Mouse (Mus musculus) heart, postnatal 0 days (tissue): ENCODE measurements around the gene Rgs19. TPM values are rescaled to one million over a fixed set of nuclear protein-coding genes. Genes with fewer than 3 reads are reported as not detected.
A peak's percentile ranks its signal among the peaks of the same experiment; 100 is the strongest.

Experiments used
- ATAC-seq: fragments of 200-750 bp; cut with Nextera tagmentation; 2 replicates; pipeline ENCODE4 v1.8.0; 2017; ENCODE audit warnings: low read depth, moderate number of reproducible peaks, moderate library complexity; ENCODE audit not compliant: insufficient read depth
- DNase-seq: peaks from one replicate; pipeline ENCODE4 v3.0.0-alpha.2; 2016; ENCODE audit warnings: low spot score
- H3K27ac ChIP-seq: fragments of 300-500 bp; sonication (generic); 2 replicates; pipeline ENCODE4 v1.5.1; 2014; ENCODE audit warnings: low read depth, mild to moderate bottlenecking
- H3K27me3 ChIP-seq: fragments of 300-500 bp; sonication (generic); 2 replicates; pipeline ENCODE4 v1.6.1; 2014; ENCODE audit warnings: low read length, mixed read lengths; ENCODE audit not compliant: control insufficient read depth, insufficient read depth
- H3K36me3 ChIP-seq: fragments of 300-500 bp; sonication (generic); replicated peaks from 2 replicates; pipeline ENCODE4 v1.6.1; 2014; ENCODE audit warnings: low read length, mixed read lengths; ENCODE audit not compliant: control insufficient read depth, insufficient read depth
- H3K4me1 ChIP-seq: fragments of 300-500 bp; sonication (generic); 2 replicates; pipeline ENCODE4 v1.6.1; 2014; ENCODE audit warnings: antibody characterized with exemption; ENCODE audit not compliant: control insufficient read depth, insufficient read depth
- H3K4me2 ChIP-seq: fragments of 300-500 bp; sonication (generic); 2 replicates; pipeline ENCODE4 v1.6.1; 2014; ENCODE audit warnings: low read depth, mild to moderate bottlenecking, low read length, moderate library complexity
- H3K4me3 ChIP-seq: fragments of 300-500 bp; sonication (generic); 2 replicates; pipeline ENCODE4 v1.5.1; 2014; ENCODE audit warnings: low read depth, low read length
- H3K9ac ChIP-seq: fragments of 300-500 bp; sonication (generic); replicated peaks from 2 replicates; pipeline ENCODE4 v1.6.1; 2014; ENCODE audit warnings: low read depth, low read length, mixed read lengths
- H3K9me3 ChIP-seq: fragments of 300-500 bp; sonication (generic); replicated peaks from 2 replicates; pipeline ENCODE4 v1.6.1; 2016; ENCODE audit warnings: low read length; ENCODE audit not compliant: control insufficient read depth
- CTCF ChIP-seq: IDR thresholded peaks from 2 replicates; pipeline ENCODE4 v1.5.1; 2016; ENCODE audit warnings: antibody characterized with exemption, control low read depth, low read depth
- EP300 ChIP-seq: IDR thresholded peaks from 2 replicates; pipeline ENCODE4 v1.6.1; 2016; ENCODE audit warnings: antibody characterized with exemption, low read depth
- WGBS: fragments of 180-500 bp; shearing (Covaris S2); extraction: QIAGEN DNeasy Blood & Tissue Kit; methylation state at CpG from one replicate; pipeline ENCODE4 v1.1.7; 2014; 5-methylcytosine and 5-hydroxymethylcytosine counted together
- polyA plus RNA-seq: library from polyadenylated mRNA; unstranded; fragments of >200 nt; fragmentation: Nextera tagmentation; extraction: Ambion mirVana; gene quantifications from 2 replicates; pipeline ENCODE4 v1.2.1, GENCODE M21; 2015
- total RNA-seq: library from RNA; depleted of rRNA; stranded (reverse); fragments of >200 nt; gene quantifications from 2 replicates; pipeline ENCODE4 v1.2.3, GENCODE M21; 2014; ENCODE audit warnings: low replicate concordance

Gene Rgs19
- total and polyA plus RNA-seq, 2 experiments from 2014 or later: 12.4 to 13.2 TPM

- Histone ChIP-seq H3K4me1 (no peaks in the 10 kb centered on the region), H3K4me3 (peak overlapping the region; percentile 59; the same call in 1 of the 2 replicates), H3K27me3 (peaks cover 65% of the 10 kb centered on the region), H3K4me2 (peak overlapping the region; percentile 66; the same call in 1 of the 2 replicates), H3K36me3 (no peaks in the 10 kb centered on the region), H3K27ac (peak overlapping the region; percentile 77), H3K9me3 (no peaks in the 10 kb centered on the region), H3K9ac (no peak overlapping the region)
- 24% methylated on average over 7 of the region's 7 CpGs for WGBS
- ATAC-seq: no peak
- TF ChIP-seq CTCF (no peak), EP300 (no peak)
- DNase-seq: no peak
Measured at GRCm38 (mm10) chr2:181671984-181672383, 21.8 kb downstream of the Rgs19 start.

GRCm38 (mm10) chr2:181671326-181671725, 22.5 kb downstream of the Rgs19 start, which contains the start of gene Sox18:
Gene Sox18, minus strand, starts transcription at chr2:181671640.
- H3K4me3 ChIP-seq: peak within 1 kb of the TSS; percentile 59
- no peaks in the 10 kb centered on the region for H3K9me3 ChIP-seq
- peaks cover 65% of the 10 kb centered on the region for H3K27me3 ChIP-seq
- under 1% methylated on average over 37 of the region's 43 CpGs for WGBS
- H3K9ac ChIP-seq: peak within 1 kb of the TSS; percentile 67
- TF ChIP-seq EP300 (no peak), CTCF (no peak)
- DNase-seq (no peak), ATAC-seq (peak; percentile 47)
- no peaks in the 10 kb centered on the region for H3K36me3 ChIP-seq
- peak within 1 kb of the TSS; percentile 77 for H3K27ac ChIP-seq
- peak within 1 kb of the TSS; percentile 66 for H3K4me2 ChIP-seq
- no peaks in the 10 kb centered on the region for H3K4me1 ChIP-seq

DNA sequence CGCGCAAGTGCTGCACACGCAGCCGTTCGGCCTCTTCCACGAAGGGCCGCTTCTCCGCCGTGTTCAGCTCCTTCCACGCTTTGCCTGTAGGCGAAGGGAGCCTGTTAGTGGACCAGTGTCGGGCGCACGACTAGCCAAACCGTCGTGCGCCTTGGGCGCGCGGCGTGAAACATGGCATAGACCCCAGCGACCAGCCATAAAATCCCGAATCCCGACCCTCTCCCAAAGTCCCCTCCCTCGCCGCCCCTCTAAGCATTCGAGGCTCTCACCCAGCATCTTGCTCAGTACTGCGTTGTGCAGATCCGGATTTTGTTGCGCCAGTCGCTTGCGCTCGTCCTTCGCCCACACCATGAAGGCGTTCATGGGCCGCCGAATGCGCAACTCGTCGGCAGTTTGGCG, 22.9 kb downstream of the Rgs19 start:
- ATAC-seq: no peak
- DNase-seq: no peak
- no peaks in the 10 kb centered on the region for H3K9me3 ChIP-seq
- no peaks in the 10 kb centered on the region for H3K36me3 ChIP-seq
- H3K27me3 ChIP-seq: peaks cover 65% of the 10 kb centered on the region
- peak overlapping the region; percentile 66 for H3K4me2 ChIP-seq
- no peak for TF ChIP-seq EP300
- TF ChIP-seq CTCF: no peak
- H3K27ac ChIP-seq: peak overlapping the region; percentile 77
- WGBS: 1% methylated on average over 41 of the region's 41 CpGs
- H3K4me1 ChIP-seq: no peaks in the 10 kb centered on the region
- H3K4me3 ChIP-seq: peak overlapping the region; percentile 59
- peak overlapping the region; percentile 67 for H3K9ac ChIP-seq

DNA sequence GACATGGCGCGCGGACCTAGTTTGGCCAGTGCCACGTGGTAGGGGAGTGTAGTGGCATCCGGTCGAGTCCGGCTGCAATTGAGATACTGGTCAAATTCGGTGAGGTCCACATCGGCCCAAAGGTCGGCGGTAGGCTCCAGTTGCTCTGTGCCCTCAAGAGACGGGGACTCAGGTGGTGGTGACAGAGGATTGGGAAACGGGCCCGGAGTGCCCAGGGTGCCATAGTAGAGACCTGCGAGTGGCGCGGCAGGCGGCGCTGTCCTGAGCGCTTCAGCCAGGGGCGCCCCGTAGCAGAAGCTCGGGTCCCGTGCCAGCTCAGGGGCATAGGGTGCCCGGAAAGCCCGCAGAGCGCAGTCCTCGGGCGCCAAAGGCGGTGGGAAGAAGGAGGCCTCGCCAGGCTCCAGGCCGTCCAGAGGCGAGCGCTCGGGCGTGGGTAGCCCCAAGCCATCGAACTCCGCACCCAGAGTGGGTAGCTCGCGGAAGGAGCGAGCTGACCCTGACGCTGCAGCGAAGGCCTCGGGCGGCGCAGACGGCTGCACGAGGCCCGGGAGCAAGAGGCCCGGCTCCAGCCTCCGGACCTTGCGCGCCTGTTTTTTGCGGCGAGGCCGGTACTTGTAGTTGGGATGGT, 23.4 kb downstream of the Rgs19 start:
- Histone ChIP-seq H3K4me3 (peak overlapping the region; percentile 59), H3K27me3 (peaks cover 65% of the 10 kb centered on the region), H3K9ac (peak overlapping the region; percentile 67), H3K9me3 (no peaks in the 10 kb centered on the region), H3K36me3 (no peaks in the 10 kb centered on the region), H3K4me2 (peak overlapping the region; percentile 66), H3K27ac (peak overlapping the region; percentile 77), H3K4me1 (no peaks in the 10 kb centered on the region)
- DNase-seq: no peak
- ATAC-seq: no peak
- WGBS: 3% methylated on average over 56 of the region's 56 CpGs
- TF ChIP-seq CTCF: no peak
- TF ChIP-seq EP300: no peak

GRCm38 (mm10) chr2:181663298-181663630, 30.5 kb downstream of the Rgs19 start:
- H3K27me3 ChIP-seq: 0 out of 2 replicates have a peak, but pooled peaks cover 6% of the 10 kb centered on the region
- H3K4me2 ChIP-seq: no peak overlapping the region
- H3K9ac ChIP-seq: no peak overlapping the region
- H3K36me3 ChIP-seq: no peaks in the 10 kb centered on the region
- DNase-seq (peak; percentile 42), ATAC-seq (peak; percentile 56)
- peak overlapping the region; percentile 82 for H3K27ac ChIP-seq
- H3K4me3 ChIP-seq: no peak overlapping the region
- TF ChIP-seq EP300 (no peak; the same call in 1 of the 2 replicates), CTCF (no peak)
- H3K4me1 ChIP-seq: 0 out of 2 replicates have a peak, but pooled peaks cover 4% of the 10 kb centered on the region
- WGBS: 13% methylated on average over 4 of the region's 4 CpGs
- H3K9me3 ChIP-seq: no peaks in the 10 kb centered on the region
